Mouse (Mus musculus) embryonic fibroblast, embryonic 13.5 days (primary cell): ENCODE data around the gene Hacd2. TPM values are rescaled to one million over a fixed set of nuclear protein-coding genes. Genes with fewer than 3 reads are reported as not detected.

Experiments
- H3K27ac ChIP-seq: 2 replicates; pipeline ENCODE4 v1.5.1; 2012; ENCODE audit warnings: low read length, control low read depth, inconsistent platforms; ENCODE audit not compliant: insufficient read depth
- H3K4me1 ChIP-seq: 2 replicates; pipeline ENCODE4 v1.6.1; 2011; ENCODE audit warnings: low read length; ENCODE audit not compliant: control insufficient read depth, insufficient read depth
- H3K4me3 ChIP-seq: 2 replicates; pipeline ENCODE4 v1.5.1; 2011; ENCODE audit warnings: mild to moderate bottlenecking, control low read depth, low read length; ENCODE audit not compliant: insufficient read depth
- CTCF ChIP-seq: IDR thresholded peaks from 2 replicates; pipeline ENCODE4 v1.5.1; 2011; ENCODE audit warnings: mild to moderate bottlenecking, control low read depth, low read length, moderate library complexity, borderline replicate concordance; ENCODE audit not compliant: insufficient read depth
- POLR2A ChIP-seq: IDR thresholded peaks from 2 replicates; pipeline ENCODE4 v1.6.1; 2011; ENCODE audit warnings: low read depth, mild to moderate bottlenecking, control low read depth, low read length, moderate library complexity
- polyA plus RNA-seq: library from polyadenylated mRNA; stranded (reverse); fragments of >200 nt; gene quantifications from 2 replicates; pipeline ENCODE4 v1.2.4, GENCODE M21; 2011; ENCODE audit warnings: low read depth; ENCODE audit not compliant: missing spikeins, insufficient read length

Hacd2 gene
- polyA plus RNA-seq, 1 experiment, result 47.2 TPM

GRCm38 (mm10) chr16:34991365-34991764 is 30.9 kb upstream of the Hacd2 start:
- no peaks in the 10 kb centered on the region for H3K4me1 ChIP-seq
- no peak overlapping the region for H3K4me3 ChIP-seq
- no peak overlapping the region for H3K27ac ChIP-seq
- TF ChIP-seq POLR2A (no peak), CTCF (no peak)

- Histone ChIP-seq H3K4me3 (no peak overlapping the region), H3K4me1 (no peaks in the 10 kb centered on the region), H3K27ac (no peak overlapping the region)
- TF ChIP-seq POLR2A (no peak), CTCF (no peak)
Measured at GRCm38 (mm10) chr16:34992854-34993253, 29.4 kb upstream of the Hacd2 start.

- no peak overlapping the region for H3K27ac ChIP-seq
- no peak for TF ChIP-seq POLR2A
- H3K4me1 ChIP-seq, result no peaks in the 10 kb centered on the region
- H3K4me3 ChIP-seq, result no peak overlapping the region
Measured at GRCm38 (mm10) chr16:34993694-34994330, 28.4 kb upstream of the Hacd2 start.

- peak overlapping the region; percentile 14; the same call in 1 of the 2 replicates for H3K27ac ChIP-seq
- no peak overlapping the region for H3K4me3 ChIP-seq
- no peaks in the 10 kb centered on the region for H3K4me1 ChIP-seq
- no peak for TF ChIP-seq POLR2A
- TF ChIP-seq CTCF, result no peak
Measured at GRCm38 (mm10) chr16:34994641-34995141, 27.5 kb upstream of the Hacd2 start.

- Histone ChIP-seq H3K4me3 (no peak overlapping the region), H3K4me1 (no peaks in the 10 kb centered on the region), H3K27ac (peak overlapping the region; percentile 77)
- TF ChIP-seq CTCF (no peak), POLR2A (no peak)
Measured at GRCm38 (mm10) chr16:34996133-34996532, 26.1 kb upstream of the Hacd2 start.

GRCm38 (mm10) chr16:34997052-34997451 is 25.2 kb upstream of the Hacd2 start:
- no peak overlapping the region for H3K27ac ChIP-seq
- TF ChIP-seq CTCF (no peak), POLR2A (no peak)
- no peak overlapping the region for H3K4me3 ChIP-seq
- no peaks in the 10 kb centered on the region for H3K4me1 ChIP-seq

GRCm38 (mm10) chr16:34997576-34997975 is 24.7 kb upstream of the Hacd2 start:
- Histone ChIP-seq H3K27ac (no peak overlapping the region), H3K4me3 (no peak overlapping the region), H3K4me1 (no peaks in the 10 kb centered on the region)
- no peak for TF ChIP-seq POLR2A
- no peak for TF ChIP-seq CTCF

GRCm38 (mm10) chr16:34999016-34999415 is 23.2 kb upstream of the Hacd2 start:
- TF ChIP-seq POLR2A (no peak), CTCF (no peak)
- Histone ChIP-seq H3K27ac (no peak overlapping the region), H3K4me1 (no peaks in the 10 kb centered on the region), H3K4me3 (no peak overlapping the region)

GRCm38 (mm10) chr16:34999986-35000385 is 22.2 kb upstream of the Hacd2 start:
- Histone ChIP-seq H3K27ac (no peak overlapping the region), H3K4me3 (no peak overlapping the region), H3K4me1 (no peaks in the 10 kb centered on the region)
- TF ChIP-seq POLR2A (no peak), CTCF (no peak)

- TF ChIP-seq POLR2A (no peak), CTCF (no peak)
- Histone ChIP-seq H3K4me1 (no peaks in the 10 kb centered on the region), H3K4me3 (no peak overlapping the region), H3K27ac (peak overlapping the region; percentile 8; the same call in 1 of the 2 replicates)
Measured at GRCm38 (mm10) chr16:35000923-35001560, 21.2 kb upstream of the Hacd2 start.

GRCm38 (mm10) chr16:35004356-35004755 is 17.9 kb upstream of the Hacd2 start:
- Histone ChIP-seq H3K4me1 (no peaks in the 10 kb centered on the region), H3K4me3 (no peak overlapping the region), H3K27ac (no peak overlapping the region)
- TF ChIP-seq CTCF, result no peak
- no peak for TF ChIP-seq POLR2A
